In the genomic region with DNA sequence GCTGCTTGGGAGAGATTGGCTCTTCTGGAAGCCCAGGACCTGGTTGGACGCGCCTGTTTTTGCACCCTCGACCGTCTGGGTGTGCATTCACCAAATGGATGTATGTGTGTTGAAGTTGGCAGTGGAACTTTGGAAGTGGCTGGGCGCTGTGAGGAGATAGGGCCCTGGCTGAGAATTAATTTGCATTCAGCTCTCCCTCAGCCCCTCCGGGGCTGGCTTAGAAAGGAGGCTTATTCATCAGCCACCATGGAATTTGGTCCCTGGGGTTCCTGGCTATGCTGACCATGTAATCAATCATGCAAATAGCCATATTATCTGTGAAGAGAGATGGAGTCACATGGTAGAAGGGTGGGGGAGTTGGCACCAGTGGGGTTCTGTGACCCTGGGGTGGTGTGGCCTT, we compare ENCODE assay signal across 23 mouse cellular contexts.
DNase-seq lines count a peak whose midpoint lies in the region; ATAC-seq and TF ChIP-seq lines count a peak whose summit lies in the region.
"Had no signal": no experiment of that assay in that cellular context is flagged by ENCODE, and none has a peak within 500 bp of the region (broad histone marks: within the 10 kb centered on the region; RNA-seq: fewer than 3 reads in every experiment).

No protein-coding gene starts in this region.

- no peaks in the 10 kb centered on the region for H3K36me3 ChIP-seq in hindbrain, embryonic 11.5 days (ENCODE audit: control insufficient read depth, insufficient read depth, low read length)
- H3K36me3 ChIP-seq in hindbrain, embryonic 13.5 days = no peaks in the 10 kb centered on the region
- no peaks in the 10 kb centered on the region for H3K36me3 ChIP-seq in midbrain, postnatal 0 days (ENCODE audit: insufficient read depth, low read length)
- H3K36me3 ChIP-seq in midbrain, embryonic 11.5 days (ENCODE audit: control insufficient read depth, insufficient read depth, low read length) = no peaks in the 10 kb centered on the region
- no peaks in the 10 kb centered on the region for H3K36me3 ChIP-seq in hindbrain, postnatal 0 days (ENCODE audit: insufficient read depth, low read length)
- H3K36me3 ChIP-seq: forebrain, embryonic 10.5 days; heart, embryonic 10.5 days; heart, embryonic 13.5 days had no signal

- WGBS in hindbrain, embryonic 11.5 days = 47% methylated on average over 6 of the region's 6 CpGs
- 45% methylated on average over 6 of the region's 6 CpGs for WGBS in hindbrain, embryonic 13.5 days
- WGBS in midbrain, postnatal 0 days = 37% methylated on average over 6 of the region's 6 CpGs
- 59% methylated on average over 6 of the region's 6 CpGs for WGBS in midbrain, embryonic 11.5 days
- WGBS in hindbrain, postnatal 0 days = 27% methylated on average over 6 of the region's 6 CpGs

- no peak for TF ChIP-seq CTCF in midbrain, postnatal 0 days (IDR thresholded peaks at IDR 0.05)
- TF ChIP-seq CTCF in hindbrain, postnatal 0 days (IDR thresholded peaks at IDR 0.05; ENCODE audit: low read depth) = no peak

- 0 out of 2 replicates have a peak, but pooled peaks cover 2% of the 10 kb centered on the region for H3K27me3 ChIP-seq in hindbrain, embryonic 11.5 days (ENCODE audit: control insufficient read depth, insufficient read depth, low read length)
- 0 out of 2 replicates have a peak, but pooled peaks cover 10% of the 10 kb centered on the region for H3K27me3 ChIP-seq in hindbrain, embryonic 13.5 days
- 0 out of 2 replicates have a peak, but pooled peaks cover 6% of the 10 kb centered on the region for H3K27me3 ChIP-seq in midbrain, postnatal 0 days (ENCODE audit: insufficient read depth, low read length)
- H3K27me3 ChIP-seq in midbrain, embryonic 11.5 days (ENCODE audit: control insufficient read depth, insufficient read depth, low read length) = no peaks in the 10 kb centered on the region
- H3K27me3 ChIP-seq in hindbrain, postnatal 0 days (ENCODE audit: insufficient read depth, low read length) = no peaks in the 10 kb centered on the region
- H3K27me3 ChIP-seq: forebrain, embryonic 13.5 days had no signal

- peaks cover 3% of the 10 kb centered on the region; the same call in 1 of the 2 replicates for H3K4me1 ChIP-seq in hindbrain, embryonic 11.5 days (replicated peaks; ENCODE audit: control insufficient read depth, insufficient read depth, low read length)
- H3K4me1 ChIP-seq in hindbrain, embryonic 13.5 days (replicated peaks) = peaks cover 17% of the 10 kb centered on the region
- H3K4me1 ChIP-seq in midbrain, postnatal 0 days (ENCODE audit: insufficient read depth, low read length) = no peaks in the 10 kb centered on the region
- H3K4me1 ChIP-seq in midbrain, embryonic 11.5 days (ENCODE audit: control insufficient read depth, insufficient read depth, low read length) = peaks cover 2% of the 10 kb centered on the region; the same call in 1 of the 2 replicates
- H3K4me1 ChIP-seq in hindbrain, postnatal 0 days (ENCODE audit: insufficient read depth, low read length) = no peaks in the 10 kb centered on the region
- H3K4me1 ChIP-seq: forebrain, embryonic 13.5 days; heart, embryonic 13.5 days had no signal

- no peak for ATAC-seq in hindbrain, embryonic 11.5 days (ENCODE audit: low FRiP score)
- no peak for ATAC-seq in hindbrain, embryonic 13.5 days (ENCODE audit: low FRiP score)
- ATAC-seq in midbrain, postnatal 0 days (ENCODE audit: low FRiP score) = no peak
- no peak for ATAC-seq in midbrain, embryonic 11.5 days (ENCODE audit: low FRiP score)
- ATAC-seq in hindbrain, postnatal 0 days = peak; percentile 53; the same call in 1 of the 2 replicates
- no peak for ATAC-seq in CD4-positive, CD25-positive, alpha-beta regulatory T cell, adult 4 months
- ATAC-seq: forebrain, embryonic 13.5 days; forebrain, embryonic 16.5 days; intestine, postnatal 0 days had no signal

- no peak overlapping the region for H3K9ac ChIP-seq in hindbrain, embryonic 11.5 days (ENCODE audit: low read depth, low read length)
- no peak overlapping the region for H3K9ac ChIP-seq in hindbrain, embryonic 13.5 days
- H3K9ac ChIP-seq in midbrain, postnatal 0 days (replicated peaks; ENCODE audit: low read length, poor library complexity, severe bottlenecking) = no peak overlapping the region
- H3K9ac ChIP-seq in midbrain, embryonic 11.5 days (ENCODE audit: low read length) = no peak overlapping the region
- H3K9ac ChIP-seq in hindbrain, postnatal 0 days (replicated peaks; ENCODE audit: low read length) = no peak overlapping the region
- H3K9ac ChIP-seq: forebrain, embryonic 13.5 days; heart, embryonic 13.5 days had no signal

- no peaks in the 10 kb centered on the region for H3K9me3 ChIP-seq in hindbrain, embryonic 11.5 days (ENCODE audit: control insufficient read depth, low read length)
- no peaks in the 10 kb centered on the region for H3K9me3 ChIP-seq in hindbrain, embryonic 13.5 days
- no peaks in the 10 kb centered on the region for H3K9me3 ChIP-seq in midbrain, postnatal 0 days (ENCODE audit: low read length)
- no peaks in the 10 kb centered on the region for H3K9me3 ChIP-seq in midbrain, embryonic 11.5 days (ENCODE audit: control insufficient read depth, low read length)
- H3K9me3 ChIP-seq in hindbrain, postnatal 0 days (ENCODE audit: low read length) = no peaks in the 10 kb centered on the region
- H3K9me3 ChIP-seq: forebrain, embryonic 10.5 days; forebrain, embryonic 13.5 days; heart, embryonic 10.5 days; heart, embryonic 13.5 days had no signal

- peak; percentile 33 for DNase-seq in hindbrain, embryonic 11.5 days (ENCODE audit: low spot score)
- DNase-seq in midbrain, postnatal 0 days (ENCODE audit: low spot score) = peak; percentile 40
- DNase-seq in midbrain, embryonic 11.5 days (ENCODE audit: low spot score, missing footprints) = no peak
- DNase-seq in hindbrain, postnatal 0 days (ENCODE audit: low spot score) = peak; percentile 42
- DNase-seq: adrenal gland, adult 8-10 months; adrenal gland, postnatal 25 days; B cell, adult 2 months; cerebellum, adult 18-20 months; cerebellum, adult 9-10 months; cerebellum, postnatal 14 days; gastrocnemius, postnatal 10 days; gastrocnemius, postnatal 36 days; heart, adult 2 months; heart, postnatal 14 days; heart, postnatal 4 days had no signal

- no peak overlapping the region for H3K4me2 ChIP-seq in hindbrain, embryonic 11.5 days (replicated peaks; ENCODE audit: low read depth, low read length)
- no peak overlapping the region for H3K4me2 ChIP-seq in hindbrain, embryonic 13.5 days
- H3K4me2 ChIP-seq in midbrain, postnatal 0 days (ENCODE audit: low read depth, low read length, poor library complexity, severe bottlenecking) = no peak overlapping the region
- no peak overlapping the region for H3K4me2 ChIP-seq in midbrain, embryonic 11.5 days
- H3K4me2 ChIP-seq in hindbrain, postnatal 0 days (ENCODE audit: low read depth, low read length) = no peak overlapping the region
- H3K4me2 ChIP-seq: forebrain, embryonic 13.5 days; heart, embryonic 13.5 days had no signal

- no peak overlapping the region for H3K27ac ChIP-seq in hindbrain, embryonic 11.5 days (ENCODE audit: low read depth, low read length)
- no peak overlapping the region for H3K27ac ChIP-seq in hindbrain, embryonic 13.5 days
- no peak overlapping the region for H3K27ac ChIP-seq in midbrain, postnatal 0 days (ENCODE audit: low read depth, low read length)
- H3K27ac ChIP-seq in midbrain, embryonic 11.5 days (ENCODE audit: low read depth, low read length) = no peak overlapping the region
- H3K27ac ChIP-seq in hindbrain, postnatal 0 days = no peak overlapping the region
- H3K27ac ChIP-seq: forebrain, embryonic 10.5 days; forebrain, embryonic 13.5 days; heart, adult 2 months; heart, embryonic 10.5 days; heart, embryonic 13.5 days had no signal

- no peak overlapping the region for H3K4me3 ChIP-seq in hindbrain, embryonic 11.5 days (ENCODE audit: low read depth, low read length)
- no peak overlapping the region for H3K4me3 ChIP-seq in hindbrain, embryonic 13.5 days
- H3K4me3 ChIP-seq in midbrain, postnatal 0 days (ENCODE audit: low read depth, low read length) = no peak overlapping the region
- H3K4me3 ChIP-seq in midbrain, embryonic 11.5 days (ENCODE audit: low read depth, low read length) = no peak overlapping the region
- H3K4me3 ChIP-seq in hindbrain, postnatal 0 days (ENCODE audit: low read length) = no peak overlapping the region
- H3K4me3 ChIP-seq: forebrain, embryonic 10.5 days; forebrain, embryonic 13.5 days; heart, adult 2 months; heart, embryonic 10.5 days; heart, embryonic 13.5 days had no signal
